21 mouse cellular contexts compared by ENCODE assay signal in genomic region chr10:42254788-42255187, GRCm38 (mm10). TPM values are rescaled to one million over a fixed set of nuclear protein-coding genes. Genes with fewer than 3 reads are reported as not detected.
DNase-seq lines count a peak whose midpoint lies in the region; ATAC-seq and TF ChIP-seq lines count a peak whose summit lies in the region.
"Had no signal": no experiment of that assay in that cellular context is flagged by ENCODE, and none has a peak within 500 bp of the region (broad histone marks: within the 10 kb centered on the region; RNA-seq: fewer than 3 reads in every experiment).

No protein-coding gene starts in this region.

- no peak for DNase-seq in gastrocnemius, adult 2 months
- DNase-seq in gastrocnemius, postnatal 4 days (ENCODE audit: low spot score in 2 of 2), result no peak
- no peak for DNase-seq in lung, postnatal 0 days (ENCODE audit: low spot score)
- no peak for DNase-seq in lung, postnatal 10 days
- DNase-seq in liver, embryonic 13.5 days, result no peak
- DNase-seq in liver, postnatal 0 days, result no peak
- no peak for DNase-seq in thymus, adult 2 months
- no peak for DNase-seq in layer of hippocampus, postnatal 14 days (ENCODE audit: low spot score in 2 of 2)
- DNase-seq: adrenal gland, adult 8-10 months; adrenal gland, postnatal 36 days; cerebellum, adult 11-12 months; cerebellum, adult 9-11 months; cerebellum, postnatal 36 days; gastrocnemius, postnatal 14 days; heart, postnatal 10 days; heart, postnatal 4 days had no signal

- no peak for ATAC-seq in lung, postnatal 0 days
- ATAC-seq in liver, embryonic 13.5 days (ENCODE audit: low read depth), result no peak
- no peak for ATAC-seq in liver, postnatal 0 days
- ATAC-seq: forebrain, embryonic 16.5 days; hindbrain, embryonic 16.5 days had no signal

- no peak for TF ChIP-seq POLR2A in thymus, adult 2 months (IDR thresholded peaks at IDR 0.05; ENCODE audit: control insufficient read depth, extremely low read depth, insufficient read depth, low read length, poor library complexity)

- no peak overlapping the region for H3K4me3 ChIP-seq in gastrocnemius, adult 2 months
- no peak overlapping the region for H3K4me3 ChIP-seq in lung, postnatal 0 days (ENCODE audit: low read depth, low read length)
- no peak overlapping the region for H3K4me3 ChIP-seq in liver, embryonic 13.5 days (replicated peaks)
- H3K4me3 ChIP-seq in liver, postnatal 0 days (ENCODE audit: low read depth, low read length), result no peak overlapping the region
- no peak overlapping the region for H3K4me3 ChIP-seq in thymus, adult 2 months (ENCODE audit: control insufficient read depth, insufficient read depth, low read length)
- H3K4me3 ChIP-seq: embryonic facial prominence, embryonic 13.5 days; forebrain, embryonic 12.5 days; hindbrain, embryonic 12.5 days had no signal

- no peaks in the 10 kb centered on the region for H3K27me3 ChIP-seq in lung, postnatal 0 days (replicated peaks; ENCODE audit: insufficient read depth, low read length)
- H3K27me3 ChIP-seq in liver, embryonic 13.5 days, result no peaks in the 10 kb centered on the region
- no peaks in the 10 kb centered on the region for H3K27me3 ChIP-seq in liver, postnatal 0 days (ENCODE audit: insufficient read depth, low read length)
- H3K27me3 ChIP-seq in thymus, adult 2 months (ENCODE audit: control insufficient read depth, insufficient read depth, low read length), result no peaks in the 10 kb centered on the region
- H3K27me3 ChIP-seq: embryonic facial prominence, embryonic 13.5 days; forebrain, embryonic 12.5 days; hindbrain, embryonic 12.5 days had no signal

- TF ChIP-seq EP300 in lung, postnatal 0 days (IDR thresholded peaks at IDR 0.05), result no peak
- no peak for TF ChIP-seq EP300 in liver, postnatal 0 days (IDR thresholded peaks at IDR 0.05; ENCODE audit: low read depth)

- peaks cover 35% of the 10 kb centered on the region for H3K4me1 ChIP-seq in lung, postnatal 0 days (ENCODE audit: insufficient read depth, low read depth, low read length)
- H3K4me1 ChIP-seq in liver, embryonic 13.5 days (replicated peaks), result peaks cover 96% of the 10 kb centered on the region
- H3K4me1 ChIP-seq in liver, postnatal 0 days (ENCODE audit: insufficient read depth), result peaks cover 56% of the 10 kb centered on the region
- 0 out of 2 replicates have a peak, but pooled peaks cover 6% of the 10 kb centered on the region for H3K4me1 ChIP-seq in thymus, adult 2 months (replicated peaks; ENCODE audit: control insufficient read depth, insufficient read depth, low read length)

- TF ChIP-seq CTCF in gastrocnemius, adult 2 months (IDR thresholded peaks at IDR 0.05), result no peak
- TF ChIP-seq CTCF in lung, postnatal 0 days (IDR thresholded peaks at IDR 0.05), result no peak
- no peak for TF ChIP-seq CTCF in liver, postnatal 0 days (IDR thresholded peaks at IDR 0.05; ENCODE audit: low read depth)
- TF ChIP-seq CTCF in thymus, adult 2 months (IDR thresholded peaks at IDR 0.05; ENCODE audit: borderline replicate concordance, control insufficient read depth, extremely low read depth, insufficient read depth, low read length, poor library complexity), result no peak

- peak overlapping the region; percentile 91 for H3K27ac ChIP-seq in gastrocnemius, adult 2 months
- H3K27ac ChIP-seq in lung, postnatal 0 days (ENCODE audit: low read length), result peak overlapping the region; percentile 40; the same call in 1 of the 2 replicates
- H3K27ac ChIP-seq in liver, embryonic 13.5 days, result peak overlapping the region; percentile 65
- 0 out of 2 replicates have a peak overlapping the region, but pooled peaks have one; percentile 13 for H3K27ac ChIP-seq in liver, postnatal 0 days (ENCODE audit: low read depth)
- H3K27ac ChIP-seq in thymus, adult 2 months (ENCODE audit: control insufficient read depth, insufficient read depth, low read length), result no peak overlapping the region
- H3K27ac ChIP-seq: embryonic facial prominence, embryonic 13.5 days; forebrain, embryonic 12.5 days; hindbrain, embryonic 12.5 days had no signal

- no peak overlapping the region for H3K9ac ChIP-seq in lung, postnatal 0 days (replicated peaks; ENCODE audit: low read depth)
- H3K9ac ChIP-seq in liver, embryonic 13.5 days, result peak overlapping the region; percentile 28; the same call in 1 of the 2 replicates
- H3K9ac ChIP-seq in liver, postnatal 0 days (replicated peaks), result no peak overlapping the region
- H3K9ac ChIP-seq: embryonic facial prominence, embryonic 13.5 days; forebrain, embryonic 12.5 days; hindbrain, embryonic 12.5 days had no signal

- no peaks in the 10 kb centered on the region; the same call in 1 of the 2 replicates for H3K36me3 ChIP-seq in lung, postnatal 0 days (ENCODE audit: insufficient read depth, low read length)
- peaks cover 93% of the 10 kb centered on the region for H3K36me3 ChIP-seq in liver, embryonic 13.5 days
- peaks cover 58% of the 10 kb centered on the region for H3K36me3 ChIP-seq in liver, postnatal 0 days (replicated peaks; ENCODE audit: insufficient read depth, low read length)
- no peaks in the 10 kb centered on the region for H3K36me3 ChIP-seq in thymus, adult 2 months (ENCODE audit: control insufficient read depth, insufficient read depth, low read length)
- H3K36me3 ChIP-seq: forebrain, embryonic 12.5 days; hindbrain, embryonic 12.5 days had no signal

- WGBS in lung, postnatal 0 days, result 72% methylated on average over 5 of the region's 5 CpGs
- 91% methylated on average over 5 of the region's 5 CpGs for WGBS in liver, embryonic 13.5 days (ENCODE audit: insufficient replicate concordance)
- 82% methylated on average over 5 of the region's 5 CpGs for WGBS in liver, postnatal 0 days (ENCODE audit: insufficient replicate concordance)
- WGBS in thymus, adult 2 months, result 97% methylated on average over 5 of the region's 5 CpGs

- no peak overlapping the region for H3K4me2 ChIP-seq in lung, postnatal 0 days (replicated peaks; ENCODE audit: low read depth, low read length)
- H3K4me2 ChIP-seq in liver, embryonic 13.5 days, result no peak overlapping the region
- H3K4me2 ChIP-seq in liver, postnatal 0 days (ENCODE audit: low read depth, low read length), result no peak overlapping the region
- H3K4me2 ChIP-seq: embryonic facial prominence, embryonic 13.5 days; forebrain, embryonic 12.5 days; hindbrain, embryonic 12.5 days had no signal

- intact Hi-C loops in gastrocnemius, adult 2 months (cut with DNase I), result no loop called here

- H3K9me3 ChIP-seq in lung, postnatal 0 days (ENCODE audit: low read length), result no peaks in the 10 kb centered on the region
- no peaks in the 10 kb centered on the region for H3K9me3 ChIP-seq in liver, embryonic 13.5 days (replicated peaks)
- no peaks in the 10 kb centered on the region for H3K9me3 ChIP-seq in liver, postnatal 0 days (ENCODE audit: low read length)
- H3K9me3 ChIP-seq: embryonic facial prominence, embryonic 13.5 days; forebrain, embryonic 12.5 days; hindbrain, embryonic 12.5 days had no signal

RNA-seq across cellular contexts. Expression of gene Foxo3, which starts 21.8 kb away (rescaled TPM):
- total RNA-seq in gastrocnemius, adult 2 months (2021), result 10 to 100 TPM; 25.7 to 40.5 TPM
- 10 to 100 TPM; 43.8 to 46.4 TPM for total RNA-seq in gastrocnemius, postnatal 4 days (2021)
- polyA plus RNA-seq in lung, postnatal 0 days (2015; fragmentation: Nextera tagmentation; extraction: Ambion mirVana), result 15.2 and 22.9 TPM in 2 replicates
- 14.5 and 15.2 TPM in 2 replicates for polyA plus RNA-seq in liver, embryonic 13.5 days (2015; fragmentation: Nextera tagmentation; extraction: Ambion mirVana)
- 8.4 and 9.4 TPM in 2 replicates for polyA plus RNA-seq in liver, postnatal 0 days (2015; fragmentation: Nextera tagmentation; extraction: Ambion mirVana)
- 76.6 and 83.4 TPM in 2 replicates for polyA plus RNA-seq in thymus, adult 2 months (2012; rRNA removed)
- total RNA-seq in layer of hippocampus, postnatal 14 days (2021), result 10 to 100 TPM; 40.1 to 41.1 TPM
